Mouse (Mus musculus) G1E (cell line): ENCODE data around the gene Ptgdr.
"Not testable (repeated sequence)": the region's sequence is repeated elsewhere in the genome, so short reads cannot be mapped to it uniquely, and the experiment has no call there.

Source experiments
- CTCF ChIP-seq: IDR thresholded peaks from 2 replicates; pipeline ENCODE4 v1.5.1; 2012; ENCODE audit warnings: low read depth, low read length, inconsistent platforms, mixed read lengths
- GATA1 ChIP-seq: IDR thresholded peaks from 2 replicates; pipeline ENCODE4 v1.6.1; 2012; ENCODE audit warnings: borderline replicate concordance, low read length, inconsistent platforms, mixed read lengths
- GATA2 ChIP-seq: IDR thresholded peaks from 2 replicates; pipeline ENCODE4 v1.6.1; 2012; ENCODE audit warnings: low read depth, low read length, inconsistent platforms, borderline replicate concordance
- POLR2AphosphoS5 ChIP-seq: IDR thresholded peaks from 2 replicates; pipeline ENCODE4 v1.6.1; 2012; ENCODE audit warnings: low read depth, low read length, inconsistent platforms; ENCODE audit not compliant: insufficient replicate concordance

DNA sequence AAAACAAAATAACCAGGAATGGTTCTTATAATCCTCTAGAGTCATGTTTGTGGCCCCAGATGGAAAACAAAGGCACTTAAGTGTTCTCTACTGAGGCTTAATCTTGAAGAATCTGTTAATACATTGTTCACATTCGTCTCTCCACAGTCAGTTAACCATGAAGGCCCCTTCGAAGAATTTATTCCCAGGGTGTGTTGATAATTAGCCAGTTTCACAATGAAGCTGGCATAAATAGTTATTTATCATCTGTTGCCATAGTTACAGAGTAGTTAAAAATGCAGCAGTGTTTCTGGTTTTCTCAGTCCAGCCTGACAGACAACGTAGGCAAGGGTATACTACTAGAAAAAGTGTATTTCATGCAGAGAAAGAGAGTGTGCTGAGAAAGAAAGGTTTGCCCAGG lies 25.0 kb downstream of the Ptgdr start:
- not testable (repeated sequence) for TF ChIP-seq CTCF, POLR2AphosphoS5, GATA2, GATA1
